Mouse (Mus musculus) cerebellum, postnatal 25 days (tissue): Measurements from ENCODE around the gene Olfr293.

ENCODE experiments used
- DNase-seq, 2 experiments: peaks; one replicate each; pipeline ENCODE4 v3.0.0; 2021; ENCODE audit warnings: mixed read lengths in 2 of 2

Gene Olfr293

DNA sequence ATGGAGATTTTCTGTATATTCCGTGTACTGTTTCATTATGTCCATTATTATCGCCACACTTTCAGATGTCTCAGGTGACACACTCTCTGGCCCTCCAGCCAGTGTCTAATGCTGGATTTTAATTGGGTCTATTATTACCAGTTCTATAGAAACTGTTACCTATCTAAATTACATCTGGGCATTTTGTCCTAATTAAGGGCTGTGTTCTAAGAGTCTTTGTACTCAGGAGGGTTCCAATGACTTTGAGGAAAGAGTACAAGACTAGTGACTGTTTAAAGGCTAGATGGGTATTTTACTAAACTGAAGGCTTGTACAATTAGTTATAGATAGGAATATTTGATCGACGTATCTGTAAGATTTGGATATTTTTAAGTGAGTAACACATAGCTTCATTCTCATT is at the start of gene Olfr293:
Gene Olfr293, plus strand, starts transcription at position 301 of the 400 bp plus-strand sequence.
- DNase-seq: no peak

DNA sequence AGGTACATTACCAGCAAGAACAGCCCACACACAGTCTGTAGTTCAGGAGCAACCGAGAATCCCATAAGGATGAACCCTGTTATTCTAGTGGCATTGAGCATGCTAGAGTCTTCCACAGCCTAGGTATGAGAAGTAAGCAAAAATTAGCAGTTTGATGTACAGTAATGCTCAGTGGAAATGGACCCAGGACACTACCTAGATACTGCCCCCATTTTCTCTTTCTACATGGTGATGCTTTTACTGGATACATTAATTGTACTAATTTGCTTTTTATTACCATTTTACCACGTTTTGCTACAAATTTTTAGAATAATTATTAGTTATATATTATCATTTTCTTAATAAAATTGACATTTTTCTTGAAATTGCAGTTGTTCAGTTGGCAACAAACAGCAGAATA is 32.3 kb upstream of the Olfr293 start, which contains the start of gene Olfr294:
Gene Olfr294, minus strand, starts transcription at position 101 of the 400 bp plus-strand sequence.
- no peak for DNase-seq

DNA sequence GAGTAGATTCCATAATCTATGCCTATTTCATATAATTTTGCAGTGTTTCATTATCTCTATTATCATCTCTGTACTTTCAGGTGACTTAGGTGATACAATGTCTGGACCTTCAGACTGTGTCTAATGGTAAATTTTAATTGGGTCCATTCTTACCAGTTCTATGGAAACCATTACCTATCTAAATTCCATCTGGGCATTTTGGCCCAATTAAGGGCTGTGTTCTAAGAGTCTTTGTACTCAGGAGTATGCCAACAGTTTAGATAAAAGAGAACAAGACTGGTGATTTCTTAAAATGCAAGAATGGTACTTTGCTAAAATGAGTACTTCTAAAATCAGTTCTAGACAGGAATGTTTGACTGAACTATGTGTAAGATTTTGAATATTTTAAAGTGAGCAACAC is 39.2 kb downstream of the Olfr293 start, which contains the start of gene Olfr292:
Gene Olfr292, plus strand, starts transcription at position 301 of the 400 bp plus-strand sequence.
- no peak for DNase-seq
